Mouse (Mus musculus): ENCODE measurements around the gene Inpp4a.

- TF ChIP-seq CTCF (IDR thresholded peaks at IDR 0.05; ENCODE audit: borderline replicate concordance, insufficient read depth, low read length) (no peak), POLR2A (IDR thresholded peaks at IDR 0.05; ENCODE audit: low read depth, low read length) (no peak)
These were observed 61.1 kb downstream of the Inpp4a start for GRCm38 (mm10) chr1:37360781-37361180.

Data from embryonic fibroblast, embryonic 13.5 days (primary cell).